8 mouse cellular contexts compared by ENCODE assay signal in genomic region chr19:5844831-5845318, GRCm38 (mm10). TPM values are rescaled to one million over a fixed set of nuclear protein-coding genes. Genes with fewer than 3 reads are reported as not detected.
DNase-seq lines count a peak whose midpoint lies in the region; ATAC-seq and TF ChIP-seq lines count a peak whose summit lies in the region.

No protein-coding gene starts in this region.

- H3K9ac ChIP-seq in kidney, embryonic 16.5 days (replicated peaks; ENCODE audit: low read length): peak overlapping the region; percentile 72

- H3K9me3 ChIP-seq in kidney, embryonic 16.5 days (ENCODE audit: low read length): no peaks in the 10 kb centered on the region
- no peaks in the 10 kb centered on the region for H3K9me3 ChIP-seq in hindbrain, embryonic 10.5 days
- no peaks in the 10 kb centered on the region for H3K9me3 ChIP-seq in megakaryocyte, embryonic 14.5 days

- peaks cover 78% of the 10 kb centered on the region for H3K4me1 ChIP-seq in kidney, embryonic 16.5 days (ENCODE audit: insufficient read depth, low read length)
- H3K4me1 ChIP-seq in bone marrow, adult 2 months (ENCODE audit: control insufficient read depth, insufficient read depth, low read length): peaks cover 7% of the 10 kb centered on the region
- H3K4me1 ChIP-seq in hindbrain, embryonic 10.5 days (replicated peaks): peaks cover 100% of the 10 kb centered on the region
- H3K4me1 ChIP-seq in megakaryocyte, embryonic 14.5 days: peaks cover 68% of the 10 kb centered on the region

- TF ChIP-seq CTCF in bone marrow, adult 2 months (IDR thresholded peaks at IDR 0.05; ENCODE audit: control insufficient read depth, insufficient read depth, low read length): no peak

- 55% methylated on average over 12 of the region's 12 CpGs for WGBS in kidney, embryonic 16.5 days
- WGBS in bone marrow, adult 2 months: under 1% methylated on average over 12 of the region's 12 CpGs
- 80% methylated on average over 12 of the region's 12 CpGs for WGBS in hindbrain, embryonic 10.5 days

- H3K36me3 ChIP-seq in kidney, embryonic 16.5 days (ENCODE audit: insufficient read depth, low read length): no peaks in the 10 kb centered on the region
- H3K36me3 ChIP-seq in hindbrain, embryonic 10.5 days: no peaks in the 10 kb centered on the region
- H3K36me3 ChIP-seq in megakaryocyte, embryonic 14.5 days (replicated peaks; ENCODE audit: low read length): peaks cover 50% of the 10 kb centered on the region

- peak; percentile 44; the same call in 1 of the 2 replicates for TF ChIP-seq POLR2A in bone marrow, adult 2 months (IDR thresholded peaks at IDR 0.05; ENCODE audit: borderline replicate concordance, control insufficient read depth, low read depth, low read length)

- no peaks in the 10 kb centered on the region for H3K27me3 ChIP-seq in kidney, embryonic 16.5 days (ENCODE audit: insufficient read depth, low read length)
- no peaks in the 10 kb centered on the region for H3K27me3 ChIP-seq in hindbrain, embryonic 10.5 days (ENCODE audit: insufficient read depth, poor library complexity, severe bottlenecking)
- H3K27me3 ChIP-seq in megakaryocyte, embryonic 14.5 days (replicated peaks): no peaks in the 10 kb centered on the region

- ATAC-seq in kidney, embryonic 16.5 days (ENCODE audit: low FRiP score, low TSS enrichment): no peak

- DNase-seq in kidney, adult 18-20 months: no peak
- no peak for DNase-seq in hindbrain, embryonic 10.5 days (ENCODE audit: low spot score)
- peak; percentile 60 for DNase-seq in thymus, postnatal 4 days
- DNase-seq in urinary bladder, postnatal 10 days (ENCODE audit: low spot score): no peak
- no peak for DNase-seq in urinary bladder, postnatal 25 days (ENCODE audit: low spot score)

- H3K4me3 ChIP-seq in kidney, embryonic 16.5 days (ENCODE audit: low read length): peak overlapping the region; percentile 43
- peak overlapping the region; percentile 90 for H3K4me3 ChIP-seq in bone marrow, adult 2 months (replicated peaks; ENCODE audit: control insufficient read depth, low read depth, low read length)
- peak overlapping the region; percentile 48 for H3K4me3 ChIP-seq in hindbrain, embryonic 10.5 days
- H3K4me3 ChIP-seq in megakaryocyte, embryonic 14.5 days (replicated peaks): peak overlapping the region; percentile 99

- H3K27ac ChIP-seq in kidney, embryonic 16.5 days (ENCODE audit: low read length): peak overlapping the region; percentile 99
- peak overlapping the region; percentile 99 for H3K27ac ChIP-seq in bone marrow, adult 2 months (ENCODE audit: control insufficient read depth, insufficient read depth, low read depth, low read length, poor library complexity)
- peak overlapping the region; percentile 96 for H3K27ac ChIP-seq in hindbrain, embryonic 10.5 days

- peak overlapping the region; percentile 64 for H3K4me2 ChIP-seq in kidney, embryonic 16.5 days (replicated peaks; ENCODE audit: low read depth, low read length)

RNA-seq across cellular contexts. Expression of gene Frmd8, which starts 30.2 kb away (rescaled TPM):
- polyA plus RNA-seq in kidney, embryonic 16.5 days (2015; fragmentation: Nextera tagmentation; extraction: Ambion mirVana): 50.6 and 52.9 TPM in 2 replicates
- 14.3 and 18.1 TPM in 2 replicates for polyA plus RNA-seq in bone marrow, adult 2 months (2011; ENCODE audit: insufficient read depth, insufficient read length, low replicate concordance, missing spikeins)
- 37.2 and 37.8 TPM in 2 replicates for polyA plus RNA-seq in hindbrain, embryonic 10.5 days (2016; fragmentation: Nextera tagmentation; extraction: Ambion mirVana)
- polyA plus RNA-seq in megakaryocyte, embryonic 14.5 days (2012; ENCODE audit: insufficient read depth, low replicate concordance): 28.5 and 57.6 TPM in 2 replicates

RNA-seq across cellular contexts. Expression of gene Slc25a45, which starts 32.7 kb away (rescaled TPM):
- polyA plus RNA-seq in kidney, embryonic 16.5 days (2015; fragmentation: Nextera tagmentation; extraction: Ambion mirVana): 14.8 and 15.7 TPM in 2 replicates
- polyA plus RNA-seq in bone marrow, adult 2 months (2011; ENCODE audit: insufficient read depth, insufficient read length, low replicate concordance, missing spikeins): 11.6 and 24.6 TPM in 2 replicates
- polyA plus RNA-seq in hindbrain, embryonic 10.5 days (2016; fragmentation: Nextera tagmentation; extraction: Ambion mirVana): 2.8 TPM in 2 replicates
- 3.6 and 6.9 TPM in 2 replicates for polyA plus RNA-seq in megakaryocyte, embryonic 14.5 days (2012; ENCODE audit: insufficient read depth, low replicate concordance)

RNA-seq across cellular contexts. Expression of gene Tigd3, which starts 49.1 kb away (rescaled TPM):
- 3.7 and 4.4 TPM in 2 replicates for polyA plus RNA-seq in kidney, embryonic 16.5 days (2015; fragmentation: Nextera tagmentation; extraction: Ambion mirVana)
- 4.4 and 6.4 TPM in 2 replicates for polyA plus RNA-seq in bone marrow, adult 2 months (2011; ENCODE audit: insufficient read depth, insufficient read length, low replicate concordance, missing spikeins)
- 9.9 and 11.3 TPM in 2 replicates for polyA plus RNA-seq in hindbrain, embryonic 10.5 days (2016; fragmentation: Nextera tagmentation; extraction: Ambion mirVana)
- 0.57 and 1.3 TPM in 2 replicates for polyA plus RNA-seq in megakaryocyte, embryonic 14.5 days (2012; ENCODE audit: insufficient read depth, low replicate concordance)

Comparison
In these comparisons a context has a peak if more than half of its experiments do, and no peak if none do; other contexts are left out.
1. H3K4me3 ChIP-seq: peak in every context shown above with its lines; median percentile 99 in megakaryocyte, embryonic 14.5 days; 90 in bone marrow, adult 2 months; 48 in hindbrain, embryonic 10.5 days; 43 in kidney, embryonic 16.5 days.